Mouse (Mus musculus) ovary, postnatal 36 days (tissue): ENCODE data around the gene Rmi2.

Experiments
- DNase-seq: peaks from one replicate; pipeline ENCODE4 v3.0.0; 2022; ENCODE audit warnings: low spot score, mixed read lengths

The Rmi2 gene

DNA sequence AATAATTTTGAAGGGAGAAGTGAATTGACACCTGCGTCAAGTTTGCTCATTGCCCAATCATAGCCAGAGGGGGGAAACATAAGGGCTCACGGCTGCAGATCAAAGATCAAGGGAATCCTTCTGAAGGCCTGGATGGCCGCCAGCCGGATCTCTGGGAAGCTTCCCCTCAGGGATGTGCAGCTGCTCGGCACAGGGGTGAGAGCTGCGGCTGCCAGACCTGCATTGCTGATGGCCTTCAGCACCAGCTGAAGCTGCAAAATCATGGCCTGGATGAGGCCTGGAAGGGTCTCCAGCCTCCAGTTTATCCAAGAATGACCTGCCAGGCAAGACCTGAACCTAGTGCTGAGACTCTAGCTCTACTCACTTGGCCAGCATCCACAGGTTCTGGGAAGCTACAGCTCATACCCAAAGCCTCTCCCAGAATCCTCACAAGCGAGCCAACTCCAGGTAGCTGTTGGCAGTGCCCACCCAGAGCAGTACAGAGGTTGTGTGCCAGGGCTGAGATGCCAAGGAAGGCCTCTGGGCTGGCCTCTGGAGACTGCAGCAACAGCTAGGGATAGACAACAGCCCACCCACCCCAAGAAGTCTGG, 90.8 kb downstream of the Rmi2 start:
- peak; percentile 65 for DNase-seq

DNA sequence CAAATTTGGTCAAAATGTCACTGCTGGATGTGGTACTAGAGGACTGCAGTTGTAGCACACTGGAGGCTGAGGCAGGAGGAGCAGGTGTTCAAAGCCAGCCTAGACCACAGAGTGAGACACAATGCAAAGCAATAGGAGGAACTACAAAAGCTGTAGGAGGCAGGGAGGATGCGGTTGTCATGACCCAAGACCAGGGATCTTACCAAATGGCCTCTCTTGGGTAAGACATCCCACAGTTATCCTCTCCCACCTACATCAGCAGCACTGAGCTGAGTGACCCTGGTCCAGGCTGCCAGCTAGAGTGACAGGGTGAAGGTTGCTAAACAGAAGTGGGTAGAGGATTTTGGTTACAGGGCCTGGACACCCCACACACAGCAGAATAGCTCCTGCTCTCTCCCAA, 92.2 kb downstream of the Rmi2 start:
- no peak for DNase-seq

DNA sequence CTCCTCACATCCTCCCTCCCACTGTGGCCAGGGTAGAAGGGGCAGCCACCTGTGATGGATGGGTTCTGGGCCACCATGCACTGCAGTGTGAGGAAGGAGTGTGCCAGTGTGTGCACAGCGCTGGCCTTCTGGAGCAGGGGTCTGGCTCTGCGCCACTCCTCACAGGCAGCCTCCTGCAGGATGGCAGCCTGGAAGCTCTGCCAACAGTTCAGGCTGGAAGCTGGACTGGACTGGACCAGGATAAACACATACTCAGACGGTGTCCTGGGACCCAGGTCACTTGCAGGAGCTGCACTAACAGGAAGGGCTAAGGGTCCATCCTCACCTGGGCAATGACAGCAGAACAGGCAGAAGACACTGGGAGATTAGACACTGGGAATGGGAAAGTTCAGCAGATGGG, 98.5 kb downstream of the Rmi2 start:
- no peak for DNase-seq

DNA sequence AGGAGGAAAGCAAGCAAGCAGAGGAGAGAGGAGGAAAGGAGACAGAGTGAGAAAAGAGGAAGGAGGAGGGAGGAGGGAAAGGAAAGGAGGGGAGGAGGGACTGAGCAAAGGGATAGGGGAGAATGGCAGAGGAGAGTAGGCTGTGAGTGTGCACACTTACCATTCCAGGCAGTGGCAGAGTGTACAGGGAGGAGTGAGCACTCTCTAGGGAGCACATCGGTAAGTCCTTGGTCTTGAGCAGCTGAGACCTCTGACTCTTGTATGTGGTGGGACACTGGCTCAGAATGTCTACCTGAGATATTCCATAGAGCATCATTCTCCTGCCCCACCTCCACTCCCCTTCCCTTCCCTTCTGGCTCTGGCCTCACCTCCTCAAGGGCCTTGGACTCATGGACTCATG, 99.2 kb downstream of the Rmi2 start:
- no peak for DNase-seq

DNA sequence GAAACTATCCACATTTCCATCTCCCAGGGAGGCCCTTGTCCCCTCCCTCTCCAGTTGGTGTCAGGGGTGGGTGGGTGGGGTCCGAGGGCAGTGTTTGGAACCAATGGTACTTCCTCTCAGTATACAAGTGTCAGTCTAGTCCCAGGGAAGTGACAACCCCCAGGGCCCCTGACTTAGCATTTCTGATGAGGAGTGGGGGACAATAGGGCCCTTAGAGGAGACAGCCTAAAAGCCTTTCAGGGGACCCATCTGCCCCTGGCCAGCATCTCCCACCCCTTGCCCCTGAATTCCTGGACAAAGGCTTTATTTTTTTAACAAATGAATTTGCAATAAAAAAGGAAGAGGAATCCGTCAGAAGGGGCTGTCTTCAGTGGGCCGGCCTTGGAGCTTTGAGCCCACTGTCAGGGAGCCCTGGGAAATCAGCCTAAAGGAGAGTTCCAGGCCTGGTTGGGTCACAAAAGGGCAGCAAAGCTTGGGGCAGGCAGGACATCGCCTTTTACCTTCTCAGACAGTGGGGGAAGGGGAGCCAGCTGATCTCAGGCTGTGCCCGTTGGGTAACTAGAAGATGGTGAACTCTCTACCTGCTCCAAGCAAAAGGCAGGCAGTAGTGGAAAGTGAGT, 102.0 kb downstream of the Rmi2 start:
- no peak for DNase-seq

DNA sequence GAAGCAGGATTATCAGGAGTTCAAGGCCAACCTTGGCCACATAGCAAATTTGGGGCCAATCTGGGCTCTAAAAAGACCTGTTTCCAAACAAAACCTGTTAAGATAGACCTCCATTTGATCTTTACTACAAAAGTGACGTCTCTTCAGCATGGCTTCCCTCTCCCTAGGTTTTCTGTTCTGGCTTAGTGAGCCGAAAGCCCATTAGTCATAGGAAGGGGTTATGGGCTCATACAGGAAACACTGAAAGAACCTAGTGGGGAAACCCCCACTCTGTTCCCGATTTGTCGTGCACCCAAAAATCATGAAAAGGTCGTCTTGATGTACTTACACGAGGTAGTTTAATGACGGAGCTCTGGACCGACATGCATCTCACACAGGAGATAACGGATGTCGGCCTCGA, 102.6 kb downstream of the Rmi2 start:
- DNase-seq, result no peak

DNA sequence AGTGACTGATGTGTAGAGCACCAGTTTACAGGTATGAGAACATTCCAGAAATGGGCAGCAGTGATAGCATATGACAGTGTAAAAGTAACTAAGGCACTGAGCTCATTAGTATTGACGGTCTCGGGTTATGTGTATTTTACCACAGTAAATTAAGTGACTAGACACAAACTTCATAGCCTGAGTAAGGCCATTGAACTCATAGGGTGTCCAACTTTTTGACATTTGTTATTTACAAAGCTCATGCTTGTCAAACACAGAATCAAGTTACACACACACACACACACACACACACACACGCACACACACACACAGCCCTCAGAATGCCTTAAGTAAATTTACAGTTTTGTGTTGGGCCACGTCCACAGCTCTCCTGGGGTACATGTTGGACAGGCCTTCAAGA, 105.1 kb downstream of the Rmi2 start:
- DNase-seq, result no peak

DNA sequence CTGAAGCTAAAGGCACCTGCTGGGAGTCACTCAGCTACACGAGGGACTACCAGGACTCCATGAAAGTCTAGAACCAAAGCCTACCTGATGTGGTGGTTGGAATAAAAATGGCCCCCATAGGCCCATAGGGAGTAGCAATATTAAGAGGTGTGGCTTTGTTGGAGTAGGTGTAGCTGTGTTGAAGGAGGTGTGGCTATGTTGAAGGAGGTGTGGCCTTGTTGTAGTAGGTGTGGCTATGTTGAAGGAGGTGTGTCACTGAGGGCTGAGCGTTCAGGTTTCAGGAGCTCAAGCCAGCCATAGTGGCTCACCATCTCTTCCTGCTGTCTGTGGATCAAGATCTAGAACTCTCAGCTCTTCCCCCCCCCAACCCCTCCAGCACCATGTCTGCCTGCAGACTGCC, 105.8 kb downstream of the Rmi2 start:
- DNase-seq, result no peak
